Mouse (Mus musculus): Measurements from ENCODE around the gene Cnih3. TPM values are rescaled to one million over a fixed set of nuclear protein-coding genes. Genes with fewer than 3 reads are reported as not detected.

Cnih3 gene
- polyA plus RNA-seq, 1 experiment from 2014 or later: not detected

DNA sequence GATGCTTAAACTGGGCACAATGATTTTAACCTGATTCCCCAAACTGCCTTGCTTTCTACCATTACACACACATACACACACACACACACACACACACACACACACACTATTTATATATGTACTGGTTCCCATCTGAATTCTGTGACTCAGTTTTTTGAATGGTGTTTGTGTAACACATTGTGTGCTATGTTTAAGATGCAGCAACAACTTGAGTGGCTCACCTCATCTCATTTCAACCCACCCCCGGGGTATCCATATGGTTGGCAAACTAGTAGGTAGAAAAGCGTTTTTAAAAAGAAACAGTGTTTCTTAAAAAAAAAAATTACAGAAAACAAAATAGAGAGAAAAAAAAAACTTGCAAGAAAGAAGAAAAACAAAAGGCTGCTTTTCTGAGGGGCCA, 107.9 kb downstream of the Cnih3 start:
- H3K36me3 ChIP-seq (replicated peaks; ENCODE audit: insufficient read depth, low read length): no peaks in the 10 kb centered on the region
- DNase-seq (no peak), ATAC-seq (no peak)
- no peaks in the 10 kb centered on the region for H3K27me3 ChIP-seq (ENCODE audit: insufficient read depth, low read length)
- H3K4me2 ChIP-seq (ENCODE audit: low read depth, low read length): no peak overlapping the region
- TF ChIP-seq CTCF (IDR thresholded peaks at IDR 0.05; ENCODE audit: low read depth) (no peak), EP300 (IDR thresholded peaks at IDR 0.05; ENCODE audit: low read depth) (no peak)
- H3K27ac ChIP-seq (ENCODE audit: low read depth): no peak overlapping the region
- H3K9ac ChIP-seq (replicated peaks): no peak overlapping the region
- 70% methylated on average over 2 of the region's 2 CpGs for WGBS (ENCODE audit: insufficient replicate concordance)
- H3K4me1 ChIP-seq (ENCODE audit: insufficient read depth): no peaks in the 10 kb centered on the region
- no peak overlapping the region for H3K4me3 ChIP-seq (ENCODE audit: low read depth, low read length)
- H3K9me3 ChIP-seq (ENCODE audit: low read length): no peaks in the 10 kb centered on the region

DNA sequence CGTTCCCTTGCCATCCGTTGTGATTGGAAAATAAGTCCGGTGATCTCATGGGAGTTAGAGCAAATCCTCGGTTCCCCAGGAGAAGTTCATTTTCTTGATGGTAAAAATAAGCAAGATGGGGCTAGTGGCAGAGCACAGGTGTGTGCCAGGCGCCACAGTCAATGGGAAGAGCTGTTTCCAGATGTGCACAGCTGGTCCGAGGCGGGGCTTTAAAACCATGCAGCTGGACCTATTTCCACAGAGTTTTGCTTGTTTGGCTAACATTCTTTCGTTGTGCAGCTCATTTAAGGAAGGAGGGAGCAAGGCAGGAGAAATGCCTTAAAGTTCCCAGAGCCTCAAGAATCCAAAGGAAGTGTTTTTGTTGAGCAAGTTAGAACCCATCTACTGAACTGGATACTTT, 109.1 kb downstream of the Cnih3 start:
- Histone ChIP-seq H3K27me3 (ENCODE audit: insufficient read depth, low read length) (no peaks in the 10 kb centered on the region), H3K4me3 (ENCODE audit: low read depth, low read length) (no peak overlapping the region), H3K4me1 (ENCODE audit: insufficient read depth) (no peaks in the 10 kb centered on the region), H3K4me2 (ENCODE audit: low read depth, low read length) (no peak overlapping the region), H3K9ac (replicated peaks) (no peak overlapping the region), H3K27ac (ENCODE audit: low read depth) (no peak overlapping the region), H3K9me3 (ENCODE audit: low read length) (no peaks in the 10 kb centered on the region), H3K36me3 (replicated peaks; ENCODE audit: insufficient read depth, low read length) (no peaks in the 10 kb centered on the region)
- TF ChIP-seq CTCF (IDR thresholded peaks at IDR 0.05; ENCODE audit: low read depth) (no peak), EP300 (IDR thresholded peaks at IDR 0.05; ENCODE audit: low read depth) (no peak)
- 75% methylated on average over 8 of the region's 8 CpGs for WGBS (ENCODE audit: insufficient replicate concordance)
- no peak for DNase-seq
- no peak for ATAC-seq

DNA sequence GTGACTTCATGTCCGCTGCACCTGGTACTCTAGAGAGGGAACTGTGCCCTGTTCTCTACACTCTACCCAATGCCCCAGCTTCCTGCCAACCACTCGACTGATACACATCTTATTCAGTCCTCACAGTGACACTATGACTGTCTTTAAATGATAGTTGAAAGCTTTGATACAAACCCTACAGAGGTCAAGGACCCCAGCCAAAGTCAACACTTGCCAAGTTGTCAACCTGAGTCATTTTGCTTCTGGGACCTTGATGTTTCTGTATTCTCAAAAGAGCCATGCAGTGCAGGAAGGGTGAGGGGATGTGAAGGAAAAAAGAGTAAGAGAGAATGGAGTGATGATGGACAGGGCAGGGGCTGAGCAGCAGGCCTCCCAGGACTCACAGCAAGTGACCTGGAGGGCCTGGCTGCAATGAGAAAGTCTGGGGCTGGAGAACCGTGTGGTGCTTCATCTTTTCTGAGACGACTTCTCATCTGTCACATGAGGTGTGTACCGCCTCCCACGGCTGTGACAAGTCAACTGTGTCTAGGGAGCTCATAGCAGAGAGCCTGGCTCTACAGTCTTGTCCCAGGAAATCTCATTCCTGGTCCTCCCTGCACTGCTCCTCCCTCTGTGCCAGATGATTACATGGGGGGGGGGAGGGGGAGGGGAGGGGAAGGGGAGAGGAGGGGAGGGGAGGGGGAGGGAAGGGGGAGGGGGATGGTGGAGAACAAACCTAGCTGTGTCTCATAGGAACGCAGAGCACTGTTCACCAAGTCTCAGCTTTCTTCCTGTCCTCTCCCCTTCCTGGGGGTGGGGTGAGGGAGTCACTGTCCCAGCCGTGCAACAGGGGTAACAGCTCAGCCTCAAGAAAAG, 109.8 kb downstream of the Cnih3 start:
- 35% methylated on average over 8 of the region's 8 CpGs for WGBS (ENCODE audit: insufficient replicate concordance)
- no peak for ATAC-seq
- Histone ChIP-seq H3K4me3 (ENCODE audit: low read depth, low read length) (no peak overlapping the region), H3K36me3 (replicated peaks; ENCODE audit: insufficient read depth, low read length) (no peaks in the 10 kb centered on the region), H3K4me1 (ENCODE audit: insufficient read depth) (0 out of 2 replicates have a peak, but pooled peaks cover 6% of the 10 kb centered on the region), H3K27me3 (ENCODE audit: insufficient read depth, low read length) (no peaks in the 10 kb centered on the region), H3K27ac (ENCODE audit: low read depth) (no peak overlapping the region), H3K9ac (replicated peaks) (no peak overlapping the region), H3K4me2 (ENCODE audit: low read depth, low read length) (no peak overlapping the region), H3K9me3 (ENCODE audit: low read length) (no peaks in the 10 kb centered on the region)
- no peak for TF ChIP-seq CTCF (IDR thresholded peaks at IDR 0.05; ENCODE audit: low read depth)
- TF ChIP-seq EP300 (IDR thresholded peaks at IDR 0.05; ENCODE audit: low read depth): no peak
- no peak for DNase-seq

DNA sequence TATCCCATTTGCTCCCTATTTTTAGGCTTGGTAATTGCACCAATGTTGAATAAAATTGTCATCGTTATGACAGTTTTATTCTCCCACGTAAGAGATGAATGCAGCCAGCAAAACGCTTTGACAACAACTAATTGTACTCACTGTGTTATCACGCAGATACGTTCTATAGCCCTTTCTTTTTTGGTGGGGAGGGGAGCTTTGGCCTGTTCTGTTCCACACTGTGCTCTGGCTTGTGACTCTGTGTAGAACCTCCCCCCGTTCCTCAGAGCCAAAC, 110.4 kb downstream of the Cnih3 start:
- no peaks in the 10 kb centered on the region for H3K27me3 ChIP-seq (ENCODE audit: insufficient read depth, low read length)
- TF ChIP-seq CTCF (IDR thresholded peaks at IDR 0.05; ENCODE audit: low read depth): no peak
- TF ChIP-seq EP300 (IDR thresholded peaks at IDR 0.05; ENCODE audit: low read depth): no peak
- H3K9ac ChIP-seq (replicated peaks): no peak overlapping the region
- no peak overlapping the region for H3K4me3 ChIP-seq (ENCODE audit: low read depth, low read length)
- 71% methylated on average over 6 of the region's 6 CpGs for WGBS (ENCODE audit: insufficient replicate concordance)
- no peak for ATAC-seq
- DNase-seq: no peak
- no peaks in the 10 kb centered on the region for H3K9me3 ChIP-seq (ENCODE audit: low read length)
- no peaks in the 10 kb centered on the region for H3K36me3 ChIP-seq (replicated peaks; ENCODE audit: insufficient read depth, low read length)
- H3K4me2 ChIP-seq (ENCODE audit: low read depth, low read length): no peak overlapping the region
- 0 out of 2 replicates have a peak, but pooled peaks cover 9% of the 10 kb centered on the region for H3K4me1 ChIP-seq (ENCODE audit: insufficient read depth)
- no peak overlapping the region for H3K27ac ChIP-seq (ENCODE audit: low read depth)

DNA sequence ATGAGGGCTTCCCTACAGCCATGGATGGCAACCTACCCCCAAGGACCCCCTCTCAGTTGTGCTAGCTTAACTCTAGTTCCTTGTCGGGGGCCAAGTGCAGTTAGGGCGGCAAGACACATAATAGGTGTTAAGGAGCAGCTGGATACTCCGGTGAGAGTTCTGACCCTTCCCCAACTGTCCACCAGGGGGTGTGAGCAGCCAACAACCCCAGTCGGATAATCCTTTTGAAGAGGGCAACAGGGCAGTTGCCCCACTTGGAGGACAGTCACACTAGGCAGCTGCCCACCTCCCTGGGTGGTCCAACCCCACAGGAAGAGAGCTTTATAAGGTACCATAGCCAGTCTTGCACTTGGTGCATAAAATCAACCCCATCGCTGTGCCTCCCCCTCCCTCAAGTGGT, 112.6 kb downstream of the Cnih3 start:
- H3K9me3 ChIP-seq (ENCODE audit: low read length): no peaks in the 10 kb centered on the region
- H3K27ac ChIP-seq (ENCODE audit: low read depth): no peak overlapping the region
- WGBS (ENCODE audit: insufficient replicate concordance): 43% methylated on average over 5 of the region's 5 CpGs
- H3K9ac ChIP-seq (replicated peaks): no peak overlapping the region
- ATAC-seq (no peak), DNase-seq (peak; percentile 65)
- TF ChIP-seq CTCF (IDR thresholded peaks at IDR 0.05; ENCODE audit: low read depth) (peak; percentile 80), EP300 (IDR thresholded peaks at IDR 0.05; ENCODE audit: low read depth) (no peak)
- 0 out of 2 replicates have a peak, but pooled peaks cover 13% of the 10 kb centered on the region for H3K4me1 ChIP-seq (ENCODE audit: insufficient read depth)
- H3K4me2 ChIP-seq (ENCODE audit: low read depth, low read length): no peak overlapping the region
- no peak overlapping the region for H3K4me3 ChIP-seq (ENCODE audit: low read depth, low read length)
- H3K36me3 ChIP-seq (replicated peaks; ENCODE audit: insufficient read depth, low read length): no peaks in the 10 kb centered on the region
- no peaks in the 10 kb centered on the region for H3K27me3 ChIP-seq (ENCODE audit: insufficient read depth, low read length)

DNA sequence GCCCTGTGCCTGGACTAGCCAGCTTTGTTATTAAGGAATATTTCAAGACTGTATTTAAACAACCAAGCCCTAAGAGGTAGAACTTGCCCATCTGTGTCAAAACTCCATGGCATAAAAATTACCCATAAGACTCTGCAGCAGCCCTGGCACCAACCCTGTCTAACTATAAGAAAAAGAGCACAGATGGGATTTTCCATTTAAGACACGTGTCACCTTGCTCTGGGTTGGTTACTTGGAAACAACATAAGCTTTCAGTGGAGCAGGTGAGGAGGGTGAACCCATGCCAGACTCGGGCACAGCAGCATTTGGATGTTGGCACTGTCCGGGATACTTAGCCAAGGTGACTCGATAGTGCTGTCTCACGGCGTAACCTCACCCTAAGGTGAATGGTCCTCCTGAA, 113.6 kb downstream of the Cnih3 start:
- Histone ChIP-seq H3K4me2 (ENCODE audit: low read depth, low read length) (no peak overlapping the region), H3K36me3 (replicated peaks; ENCODE audit: insufficient read depth, low read length) (no peaks in the 10 kb centered on the region), H3K9ac (replicated peaks) (no peak overlapping the region), H3K9me3 (ENCODE audit: low read length) (no peaks in the 10 kb centered on the region; the same call in 1 of the 2 replicates), H3K27ac (ENCODE audit: low read depth) (no peak overlapping the region), H3K4me1 (ENCODE audit: insufficient read depth) (0 out of 2 replicates have a peak, but pooled peaks cover 13% of the 10 kb centered on the region), H3K27me3 (ENCODE audit: insufficient read depth, low read length) (no peaks in the 10 kb centered on the region), H3K4me3 (ENCODE audit: low read depth, low read length) (no peak overlapping the region)
- no peak for ATAC-seq
- 88% methylated on average over 6 of the region's 6 CpGs for WGBS (ENCODE audit: insufficient replicate concordance)
- DNase-seq: no peak
- no peak for TF ChIP-seq EP300 (IDR thresholded peaks at IDR 0.05; ENCODE audit: low read depth)
- no peak for TF ChIP-seq CTCF (IDR thresholded peaks at IDR 0.05; ENCODE audit: low read depth)
